Mouse (Mus musculus) ovary, adult 18-20 months (tissue): Measurements from ENCODE around the gene Epb41l1.
"Not testable (repeated sequence)": the region's sequence is repeated elsewhere in the genome, so short reads cannot be mapped to it uniquely, and the experiment has no call there.

ENCODE experiments used
- DNase-seq: peaks from one replicate; pipeline ENCODE4 v3.0.0; 2022; ENCODE audit warnings: low spot score, mixed read lengths

Epb41l1 gene

GRCm38 (mm10) chr2:156420694-156421380 is at the start of gene Epb41l1:
TSS of gene Epb41l1 (plus strand) at chr2:156420909.
- DNase-seq: peak; percentile 65

GRCm38 (mm10) chr2:156376956-156377355 is 43.8 kb upstream of the Epb41l1 start:
- no peak for DNase-seq

GRCm38 (mm10) chr2:156379929-156380328 is 40.8 kb upstream of the Epb41l1 start:
- no peak for DNase-seq

GRCm38 (mm10) chr2:156381350-156381749 is 39.4 kb upstream of the Epb41l1 start:
- DNase-seq: no peak

- DNase-seq: peak; percentile 60
Observed at GRCm38 (mm10) chr2:156392461-156393154, 28.1 kb upstream of the Epb41l1 start.

GRCm38 (mm10) chr2:156393155-156393828 is 27.4 kb upstream of the Epb41l1 start:
- no peak for DNase-seq

- DNase-seq: no peak
Observed at GRCm38 (mm10) chr2:156394282-156394681, 26.4 kb upstream of the Epb41l1 start.

GRCm38 (mm10) chr2:156396096-156396495 is 24.6 kb upstream of the Epb41l1 start:
- DNase-seq: no peak

GRCm38 (mm10) chr2:156397988-156398387 is 22.7 kb upstream of the Epb41l1 start:
- no peak for DNase-seq

GRCm38 (mm10) chr2:156399485-156399884 is 21.2 kb upstream of the Epb41l1 start:
- DNase-seq: no peak

GRCm38 (mm10) chr2:156401331-156401730 is 19.4 kb upstream of the Epb41l1 start:
- peak; percentile 11 for DNase-seq

GRCm38 (mm10) chr2:156402036-156402435 is 18.7 kb upstream of the Epb41l1 start:
- DNase-seq: no peak

- DNase-seq: no peak
Observed at GRCm38 (mm10) chr2:156406987-156407386, 13.7 kb upstream of the Epb41l1 start.

- DNase-seq: no peak
Observed at GRCm38 (mm10) chr2:156408168-156408567, 12.5 kb upstream of the Epb41l1 start.

- DNase-seq: not testable (repeated sequence)
Observed at GRCm38 (mm10) chr2:156411348-156411747, 9.4 kb upstream of the Epb41l1 start.

- no peak for DNase-seq
Observed at GRCm38 (mm10) chr2:156414996-156415395, 5.7 kb upstream of the Epb41l1 start.

- peak; percentile 50 for DNase-seq
Observed at GRCm38 (mm10) chr2:156415674-156416073, 5.0 kb upstream of the Epb41l1 start.

GRCm38 (mm10) chr2:156417194-156417593 is 3.5 kb upstream of the Epb41l1 start:
- DNase-seq: no peak

- DNase-seq: no peak
Observed at GRCm38 (mm10) chr2:156418467-156418866, 2.2 kb upstream of the Epb41l1 start.

- no peak for DNase-seq
Observed at GRCm38 (mm10) chr2:156420327-156420693, 399 bp upstream of the Epb41l1 start.

- no peak for DNase-seq
Observed at GRCm38 (mm10) chr2:156421381-156422110, 837 bp downstream of the Epb41l1 start.

- peak; percentile 50 for DNase-seq
Observed at GRCm38 (mm10) chr2:156422631-156423030, 1.9 kb downstream of the Epb41l1 start.
